Mouse (Mus musculus) heart, embryonic 11.5 days (tissue): ENCODE measurements around the gene Cacna1e. TPM values are rescaled to one million over a fixed set of nuclear protein-coding genes. Genes with fewer than 3 reads are reported as not detected.

ENCODE experiments used
- ATAC-seq: fragments of 200-750 bp; cut with Nextera tagmentation; replicated peaks from 2 replicates; pipeline ENCODE4 v1.8.0; 2017; ENCODE audit warnings: moderate library complexity; ENCODE audit not compliant: insufficient number of reproducible peaks, low FRiP score, low TSS enrichment
- H3K27ac ChIP-seq: fragments of 300-500 bp; sonication (generic); 2 replicates; pipeline ENCODE4 v1.5.1; 2014; ENCODE audit warnings: mild to moderate bottlenecking, low read depth, low read length
- H3K27me3 ChIP-seq: fragments of 300-500 bp; sonication (generic); 2 replicates; pipeline ENCODE4 v1.6.1; 2014; ENCODE audit warnings: mild to moderate bottlenecking, low read length, mixed read lengths; ENCODE audit not compliant: control insufficient read depth, insufficient read depth
- H3K36me3 ChIP-seq: fragments of 300-500 bp; sonication (generic); 2 replicates; pipeline ENCODE4 v1.6.1; 2014; ENCODE audit warnings: mild to moderate bottlenecking, low read length, moderate library complexity, mixed read lengths; ENCODE audit not compliant: control insufficient read depth, insufficient read depth
- H3K4me1 ChIP-seq: fragments of 300-500 bp; sonication (generic); 2 replicates; pipeline ENCODE4 v1.6.1; 2014; ENCODE audit warnings: low read length; ENCODE audit not compliant: control insufficient read depth, insufficient read depth
- H3K4me2 ChIP-seq: fragments of 300-500 bp; sonication (generic); 2 replicates; pipeline ENCODE4 v1.6.1; 2014; ENCODE audit warnings: mild to moderate bottlenecking, moderate library complexity
- H3K4me3 ChIP-seq: fragments of 300-500 bp; sonication (generic); 2 replicates; pipeline ENCODE4 v1.5.1; 2014; ENCODE audit warnings: low read depth, low read length
- H3K9ac ChIP-seq: fragments of 300-500 bp; sonication (generic); 2 replicates; pipeline ENCODE4 v1.6.1; 2014; ENCODE audit warnings: mild to moderate bottlenecking, low read depth, low read length, moderate library complexity
- H3K9me3 ChIP-seq: fragments of 300-500 bp; sonication (generic); replicated peaks from 2 replicates; pipeline ENCODE4 v1.6.1; 2016; ENCODE audit warnings: low read length; ENCODE audit not compliant: control insufficient read depth
- WGBS: fragments of 180-500 bp; shearing (Covaris S2); extraction: QIAGEN DNeasy Blood & Tissue Kit; methylation state at CpG from one replicate; pipeline ENCODE4 v1.1.7; 2014; ENCODE audit not compliant: insufficient replicate concordance; 5-methylcytosine and 5-hydroxymethylcytosine counted together
- polyA plus RNA-seq: library from polyadenylated mRNA; unstranded; fragments of >200 nt; fragmentation: Nextera tagmentation; extraction: Ambion mirVana; gene quantifications from 2 replicates; pipeline ENCODE4 v1.2.1, GENCODE M21; 2014

Gene Cacna1e
- polyA plus RNA-seq, 1 experiment from 2014 or later, result 0.66 TPM

- H3K4me1 ChIP-seq, result no peaks in the 10 kb centered on the region
- no peak overlapping the region for H3K9ac ChIP-seq
- H3K4me2 ChIP-seq, result no peak overlapping the region
- WGBS, result 82% methylated on average over 2 of the region's 2 CpGs
- ATAC-seq, result no peak
- no peak overlapping the region for H3K27ac ChIP-seq
- no peak overlapping the region for H3K4me3 ChIP-seq
- no peaks in the 10 kb centered on the region for H3K36me3 ChIP-seq
- no peaks in the 10 kb centered on the region for H3K9me3 ChIP-seq
- no peaks in the 10 kb centered on the region for H3K27me3 ChIP-seq
These were observed 278.7 kb downstream of the Cacna1e start for GRCm38 (mm10) chr1:154605601-154606000.

DNA sequence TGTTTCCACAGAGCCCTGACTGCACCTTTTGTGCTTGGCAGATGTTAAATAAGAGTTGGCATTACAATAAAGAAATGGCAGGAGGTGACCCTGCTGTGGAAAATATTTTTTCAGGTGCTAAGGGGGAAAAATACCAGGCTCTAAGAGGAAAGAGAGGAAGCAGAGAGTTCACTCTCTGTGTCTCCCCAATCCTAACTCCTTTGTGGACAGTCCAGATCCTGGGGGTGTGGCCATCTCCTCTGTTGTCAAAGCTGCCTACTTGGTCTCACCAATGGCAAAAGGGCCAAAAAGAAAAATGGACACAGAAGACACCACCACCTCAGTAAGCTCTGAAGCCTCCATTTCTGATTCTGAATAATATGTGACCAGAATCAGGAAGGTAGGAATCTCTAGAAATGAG lies 280.5 kb downstream of the Cacna1e start:
- H3K27ac ChIP-seq, result no peak overlapping the region
- no peaks in the 10 kb centered on the region for H3K4me1 ChIP-seq
- no peaks in the 10 kb centered on the region for H3K9me3 ChIP-seq
- no peaks in the 10 kb centered on the region for H3K27me3 ChIP-seq
- H3K36me3 ChIP-seq, result no peaks in the 10 kb centered on the region
- H3K9ac ChIP-seq, result no peak overlapping the region
- H3K4me2 ChIP-seq, result no peak overlapping the region
- ATAC-seq, result no peak
- H3K4me3 ChIP-seq, result no peak overlapping the region

- Histone ChIP-seq H3K4me1 (no peaks in the 10 kb centered on the region), H3K4me2 (no peak overlapping the region), H3K9ac (no peak overlapping the region), H3K9me3 (no peaks in the 10 kb centered on the region), H3K27ac (no peak overlapping the region), H3K27me3 (no peaks in the 10 kb centered on the region), H3K4me3 (no peak overlapping the region), H3K36me3 (no peaks in the 10 kb centered on the region)
- WGBS, result 81% methylated on average over 1 of the region's 1 CpGs
- no peak for ATAC-seq
These were observed 281.8 kb downstream of the Cacna1e start for GRCm38 (mm10) chr1:154602531-154602930.

- H3K9me3 ChIP-seq, result no peaks in the 10 kb centered on the region
- no peak overlapping the region for H3K9ac ChIP-seq
- H3K27ac ChIP-seq, result no peak overlapping the region
- no peak for ATAC-seq
- H3K4me1 ChIP-seq, result no peaks in the 10 kb centered on the region
- no peak overlapping the region for H3K4me2 ChIP-seq
- no peaks in the 10 kb centered on the region for H3K27me3 ChIP-seq
- H3K36me3 ChIP-seq, result no peaks in the 10 kb centered on the region
- WGBS, result 81% methylated on average over 3 of the region's 3 CpGs
- no peak overlapping the region for H3K4me3 ChIP-seq
These were observed 301.8 kb downstream of the Cacna1e start for GRCm38 (mm10) chr1:154582516-154582915.

- H3K9ac ChIP-seq, result no peak overlapping the region
- no peaks in the 10 kb centered on the region for H3K9me3 ChIP-seq
- no peaks in the 10 kb centered on the region for H3K36me3 ChIP-seq
- no peak overlapping the region for H3K4me3 ChIP-seq
- no peaks in the 10 kb centered on the region for H3K4me1 ChIP-seq
- H3K4me2 ChIP-seq, result no peak overlapping the region
- 62% methylated on average over 2 of the region's 2 CpGs for WGBS
- H3K27me3 ChIP-seq, result no peaks in the 10 kb centered on the region
- no peak overlapping the region for H3K27ac ChIP-seq
- no peak for ATAC-seq
These were observed 304.4 kb downstream of the Cacna1e start for GRCm38 (mm10) chr1:154579929-154580328.

- H3K27me3 ChIP-seq, result no peaks in the 10 kb centered on the region
- no peak for ATAC-seq
- no peak overlapping the region for H3K4me2 ChIP-seq
- H3K27ac ChIP-seq, result no peak overlapping the region
- no peak overlapping the region for H3K4me3 ChIP-seq
- H3K9ac ChIP-seq, result no peak overlapping the region
- no peaks in the 10 kb centered on the region for H3K36me3 ChIP-seq
- no peaks in the 10 kb centered on the region for H3K9me3 ChIP-seq
- no peaks in the 10 kb centered on the region for H3K4me1 ChIP-seq
- WGBS, result 77% methylated on average over 4 of the region's 4 CpGs
These were observed 305.6 kb downstream of the Cacna1e start for GRCm38 (mm10) chr1:154578748-154579147.

DNA sequence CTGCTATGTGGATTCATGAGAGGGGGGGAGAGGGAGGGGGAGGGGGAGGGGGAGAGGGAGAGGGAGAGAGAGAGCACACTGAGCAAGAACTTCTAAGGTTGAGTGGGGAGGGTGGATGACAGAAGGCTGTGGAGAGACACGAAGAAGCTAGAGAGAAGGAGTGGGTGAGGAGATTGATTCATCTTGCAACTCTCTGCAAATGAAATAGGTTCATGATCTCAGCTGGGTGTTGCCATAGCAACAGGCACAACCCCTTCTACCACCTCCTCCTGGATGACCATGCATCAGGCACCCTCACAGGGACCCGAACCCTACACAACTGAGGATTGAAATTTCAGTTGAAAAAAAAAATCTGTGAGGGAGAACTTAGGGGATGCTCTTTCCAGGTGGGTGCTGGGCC lies 307.9 kb downstream of the Cacna1e start:
- H3K4me3 ChIP-seq, result no peak overlapping the region
- H3K9me3 ChIP-seq, result no peaks in the 10 kb centered on the region
- WGBS, result 59% methylated on average over 2 of the region's 2 CpGs
- H3K27me3 ChIP-seq, result no peaks in the 10 kb centered on the region
- no peak overlapping the region for H3K27ac ChIP-seq
- no peaks in the 10 kb centered on the region for H3K36me3 ChIP-seq
- no peaks in the 10 kb centered on the region for H3K4me1 ChIP-seq
- H3K4me2 ChIP-seq, result no peak overlapping the region
- ATAC-seq, result no peak
- H3K9ac ChIP-seq, result no peak overlapping the region

- Histone ChIP-seq H3K27ac (no peak overlapping the region), H3K4me1 (no peaks in the 10 kb centered on the region), H3K36me3 (no peaks in the 10 kb centered on the region), H3K9me3 (no peaks in the 10 kb centered on the region), H3K9ac (no peak overlapping the region), H3K27me3 (no peaks in the 10 kb centered on the region), H3K4me3 (no peak overlapping the region), H3K4me2 (no peak overlapping the region)
- WGBS, result 60% methylated on average over 6 of the region's 6 CpGs
- no peak for ATAC-seq
These were observed 318.3 kb downstream of the Cacna1e start for GRCm38 (mm10) chr1:154566026-154566425.

DNA sequence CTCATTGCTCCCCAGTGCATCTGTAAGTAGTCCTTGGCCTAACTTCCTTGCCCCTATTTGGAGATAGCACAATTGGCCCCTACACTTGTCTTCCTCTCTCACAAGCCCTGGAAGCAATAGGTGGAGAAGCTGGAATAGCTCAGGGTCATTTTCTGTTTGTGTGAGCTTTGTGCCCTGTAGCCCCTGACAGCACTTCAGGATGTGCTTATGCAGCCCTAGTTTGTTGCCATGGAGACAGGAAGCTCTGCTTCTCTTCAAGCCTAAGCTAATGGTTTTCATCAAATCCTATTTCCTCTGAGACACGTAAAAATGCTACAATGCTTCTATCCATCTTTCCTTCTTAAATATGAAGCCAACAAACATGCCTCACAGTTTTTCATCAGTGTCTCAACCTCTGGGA lies 328.5 kb downstream of the Cacna1e start:
- WGBS, result 25% methylated on average over 1 of the region's 1 CpGs

More for the DNA sequence above, 328.5 kb downstream of the Cacna1e start:
- H3K9ac ChIP-seq, result no peak overlapping the region
- no peaks in the 10 kb centered on the region for H3K36me3 ChIP-seq
- no peaks in the 10 kb centered on the region for H3K4me1 ChIP-seq
- H3K4me2 ChIP-seq, result no peak overlapping the region
- H3K27me3 ChIP-seq, result no peaks in the 10 kb centered on the region
- 0 out of 2 replicates have a peak, but pooled peaks have one; percentile 31 for ATAC-seq
- no peak overlapping the region for H3K4me3 ChIP-seq
- no peaks in the 10 kb centered on the region for H3K9me3 ChIP-seq
- H3K27ac ChIP-seq, result no peak overlapping the region
